Mouse (Mus musculus) lung, embryonic 15.5 days (tissue): Measurements from ENCODE around the gene Adgrg7. TPM values are rescaled to one million over a fixed set of nuclear protein-coding genes. Genes with fewer than 3 reads are reported as not detected.

Experiments used
- ATAC-seq: fragments of 200-750 bp; cut with Nextera tagmentation; 2 replicates; pipeline ENCODE4 v1.8.0; 2017; ENCODE audit warnings: moderate number of reproducible peaks, borderline replicate concordance; ENCODE audit not compliant: low FRiP score, low TSS enrichment; ENCODE audit errors: extremely low read depth
- H3K27ac ChIP-seq: fragments of 300-500 bp; sonication (generic); 2 replicates; pipeline ENCODE4 v1.5.1; 2015; ENCODE audit warnings: moderate library complexity, mild to moderate bottlenecking, inconsistent platforms
- H3K27me3 ChIP-seq: fragments of 300-500 bp; sonication (generic); 2 replicates; pipeline ENCODE4 v1.6.1; 2015; ENCODE audit warnings: inconsistent platforms
- H3K36me3 ChIP-seq: fragments of 300-500 bp; sonication (generic); 2 replicates; pipeline ENCODE4 v1.6.1; 2015; ENCODE audit warnings: inconsistent platforms
- H3K4me1 ChIP-seq: fragments of 300-500 bp; sonication (generic); 2 replicates; pipeline ENCODE4 v1.6.1; 2015; ENCODE audit warnings: inconsistent platforms
- H3K4me2 ChIP-seq: fragments of 300-500 bp; sonication (generic); 2 replicates; pipeline ENCODE4 v1.6.1; 2015; ENCODE audit warnings: inconsistent platforms, mild to moderate bottlenecking, moderate library complexity
- H3K4me3 ChIP-seq: fragments of 300-500 bp; sonication (generic); 2 replicates; pipeline ENCODE4 v1.5.1; 2015; ENCODE audit warnings: mild to moderate bottlenecking, inconsistent platforms
- H3K9ac ChIP-seq: fragments of 300-500 bp; sonication (generic); 2 replicates; pipeline ENCODE4 v1.6.1; 2015; ENCODE audit warnings: inconsistent platforms
- H3K9me3 ChIP-seq: fragments of 300-500 bp; sonication (generic); 2 replicates; pipeline ENCODE4 v1.6.1; 2016; ENCODE audit warnings: inconsistent platforms
- WGBS: fragments of 180-500 bp; shearing (Covaris S2); methylation state at CpG from one replicate; pipeline ENCODE4 v1.1.7; 2015; 5-methylcytosine and 5-hydroxymethylcytosine counted together
- polyA plus RNA-seq: library from polyadenylated mRNA; unstranded; fragments of >200 nt; fragmentation: Nextera tagmentation; extraction: Ambion mirVana; gene quantifications from 2 replicates; pipeline ENCODE4 v1.2.1, GENCODE M21; 2015

Gene Adgrg7
- polyA plus RNA-seq, 1 experiment from 2014 or later, result not detected

DNA sequence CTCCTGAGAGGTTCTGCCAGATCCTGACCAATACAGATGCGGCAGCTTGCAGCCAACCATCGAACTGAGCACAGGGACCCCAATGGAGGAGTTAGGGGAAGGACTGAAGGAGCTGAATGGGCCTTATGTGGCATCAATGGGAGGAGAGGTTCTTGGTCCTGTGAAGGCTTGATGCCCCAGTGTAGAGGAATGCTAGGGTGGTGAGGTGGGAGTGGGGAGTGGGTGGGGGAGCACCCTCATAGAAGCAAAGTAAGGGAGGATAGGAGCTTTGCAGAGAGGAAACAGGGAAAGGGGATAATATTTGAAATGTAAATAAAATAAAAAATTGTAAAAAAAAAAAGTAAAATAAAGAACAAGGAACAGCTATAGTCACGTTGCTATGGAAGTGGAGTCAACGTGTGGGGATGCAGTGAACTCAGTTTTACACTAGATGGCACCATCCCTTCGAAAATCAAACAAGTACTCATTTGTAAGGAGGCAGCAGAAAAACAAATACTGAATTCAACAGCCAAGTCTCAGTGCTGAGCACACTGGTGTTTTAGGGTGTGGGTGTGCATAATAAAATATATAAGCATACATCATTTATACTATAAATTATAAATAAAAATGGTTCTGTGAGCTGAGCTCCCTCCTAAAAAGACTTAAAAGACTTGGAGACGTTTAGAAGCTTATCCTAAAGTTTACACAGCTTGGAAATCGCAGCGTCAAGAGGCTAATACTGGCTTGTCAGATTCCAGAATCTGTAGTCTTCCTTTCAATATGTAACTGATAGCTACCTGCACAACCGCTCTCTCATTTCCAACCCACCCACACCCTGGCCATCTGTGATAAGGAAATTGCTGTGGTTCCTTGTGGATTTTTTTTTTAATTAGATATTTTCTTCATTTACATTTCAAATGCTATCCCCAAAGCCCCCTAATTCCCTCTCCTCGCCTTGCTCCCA lies 24.2 kb downstream of the Adgrg7 start:
- Histone ChIP-seq H3K36me3 (no peaks in the 10 kb centered on the region), H3K4me1 (no peaks in the 10 kb centered on the region), H3K4me3 (no peak overlapping the region), H3K27ac (no peak overlapping the region), H3K9ac (no peak overlapping the region), H3K27me3 (no peaks in the 10 kb centered on the region), H3K4me2 (no peak overlapping the region), H3K9me3 (no peaks in the 10 kb centered on the region)
- ATAC-seq, result no peak; the same call in 1 of the 2 replicates
- WGBS, result 46% methylated on average over 10 of the region's 10 CpGs

DNA sequence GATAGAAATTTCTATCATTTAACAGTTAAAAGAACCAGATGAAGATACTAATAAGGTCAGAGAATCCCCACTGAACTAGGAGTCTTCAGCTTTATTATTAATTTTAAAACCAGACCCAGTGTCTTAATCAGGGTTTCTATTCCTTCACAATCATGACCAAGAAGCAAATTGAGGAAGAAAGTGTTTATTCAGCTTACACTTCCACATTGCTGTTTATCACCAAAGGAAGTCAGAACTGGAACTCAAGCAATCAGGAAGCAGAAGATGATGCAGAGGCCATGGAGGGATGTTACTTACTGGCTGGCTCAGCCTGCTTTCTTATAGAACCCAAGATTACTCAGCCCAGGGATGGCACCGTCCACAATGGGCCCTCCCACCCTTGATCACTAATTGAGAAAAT lies 66.6 kb downstream of the Adgrg7 start:
- Histone ChIP-seq H3K4me3 (no peak overlapping the region), H3K9me3 (no peaks in the 10 kb centered on the region), H3K9ac (no peak overlapping the region), H3K36me3 (no peaks in the 10 kb centered on the region), H3K27me3 (no peaks in the 10 kb centered on the region), H3K4me2 (no peak overlapping the region), H3K27ac (no peak overlapping the region), H3K4me1 (no peaks in the 10 kb centered on the region)
- ATAC-seq, result no peak
- WGBS, result 34% methylated on average over 1 of the region's 1 CpGs

DNA sequence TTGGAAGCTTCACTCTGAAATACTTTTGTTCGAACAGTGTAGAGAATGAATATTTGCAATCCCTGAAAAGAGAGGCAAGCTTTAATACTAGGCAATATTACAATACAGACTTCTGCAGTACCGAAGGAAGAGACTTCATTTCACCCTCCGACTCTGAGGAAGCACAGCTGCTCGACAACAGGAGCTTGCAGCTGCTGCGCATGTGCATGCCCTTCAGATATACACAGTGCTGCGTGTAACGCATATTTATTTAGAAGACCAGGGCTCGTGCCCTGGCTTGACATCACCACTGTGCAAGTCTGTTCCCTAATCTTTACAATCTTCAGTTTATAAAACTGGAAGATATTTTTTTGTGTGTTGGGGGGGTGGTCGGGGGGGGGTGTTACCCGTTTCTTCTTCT lies 70.7 kb downstream of the Adgrg7 start:
- Histone ChIP-seq H3K36me3 (no peaks in the 10 kb centered on the region), H3K27ac (no peak overlapping the region), H3K4me2 (peak overlapping the region; percentile 33), H3K4me1 (no peaks in the 10 kb centered on the region), H3K9ac (no peak overlapping the region), H3K9me3 (no peaks in the 10 kb centered on the region), H3K4me3 (no peak overlapping the region), H3K27me3 (no peaks in the 10 kb centered on the region)
- ATAC-seq, result peak; percentile 59; the same call in 1 of the 2 replicates
- 44% methylated on average over 10 of the region's 10 CpGs for WGBS

DNA sequence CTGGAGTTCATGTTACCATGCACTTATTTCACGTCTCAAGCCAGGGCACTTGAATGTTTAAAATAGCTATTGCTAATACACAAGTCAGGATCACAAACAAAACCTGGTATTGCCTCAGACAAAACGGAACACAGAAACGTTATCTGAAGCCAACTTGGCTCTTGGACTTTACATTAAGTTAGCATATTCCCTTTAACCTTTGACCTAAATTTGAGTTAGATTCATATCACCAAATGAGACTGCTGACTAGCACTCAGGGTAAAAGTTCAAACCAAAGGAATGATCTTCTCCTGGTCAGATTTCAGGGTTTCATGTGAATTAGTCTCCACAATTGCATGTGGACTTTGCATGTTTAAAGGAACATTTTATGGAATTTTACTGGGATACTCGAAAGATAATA lies 73.3 kb downstream of the Adgrg7 start:
- ATAC-seq, result no peak
- Histone ChIP-seq H3K27ac (no peak overlapping the region), H3K4me3 (no peak overlapping the region), H3K4me2 (no peak overlapping the region), H3K36me3 (no peaks in the 10 kb centered on the region), H3K9ac (no peak overlapping the region), H3K4me1 (peaks cover 5% of the 10 kb centered on the region), H3K27me3 (no peaks in the 10 kb centered on the region), H3K9me3 (no peaks in the 10 kb centered on the region)
- 39% methylated on average over 4 of the region's 4 CpGs for WGBS

DNA sequence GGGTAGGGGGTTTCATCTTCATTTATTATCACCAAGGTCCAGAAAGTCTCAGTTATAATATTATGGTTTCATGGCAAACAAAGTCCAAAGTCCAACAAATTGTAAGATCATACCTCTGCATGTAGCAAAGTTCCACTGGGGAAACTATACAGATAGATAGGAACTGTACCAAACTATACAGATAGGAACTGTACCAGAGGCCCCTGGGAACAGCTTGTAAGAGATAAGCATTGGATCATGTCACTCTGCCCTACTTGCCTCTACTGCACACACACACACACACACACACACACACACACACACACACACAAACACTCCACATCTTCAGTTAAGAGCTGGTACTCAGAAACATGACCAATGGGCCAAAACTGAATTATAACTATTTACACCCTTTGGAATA lies 76.6 kb downstream of the Adgrg7 start:
- Histone ChIP-seq H3K4me3 (no peak overlapping the region), H3K9me3 (no peaks in the 10 kb centered on the region), H3K4me1 (peaks cover 17% of the 10 kb centered on the region), H3K9ac (no peak overlapping the region), H3K27me3 (no peaks in the 10 kb centered on the region), H3K4me2 (no peak overlapping the region), H3K36me3 (no peaks in the 10 kb centered on the region), H3K27ac (no peak overlapping the region)
- ATAC-seq, result no peak

DNA sequence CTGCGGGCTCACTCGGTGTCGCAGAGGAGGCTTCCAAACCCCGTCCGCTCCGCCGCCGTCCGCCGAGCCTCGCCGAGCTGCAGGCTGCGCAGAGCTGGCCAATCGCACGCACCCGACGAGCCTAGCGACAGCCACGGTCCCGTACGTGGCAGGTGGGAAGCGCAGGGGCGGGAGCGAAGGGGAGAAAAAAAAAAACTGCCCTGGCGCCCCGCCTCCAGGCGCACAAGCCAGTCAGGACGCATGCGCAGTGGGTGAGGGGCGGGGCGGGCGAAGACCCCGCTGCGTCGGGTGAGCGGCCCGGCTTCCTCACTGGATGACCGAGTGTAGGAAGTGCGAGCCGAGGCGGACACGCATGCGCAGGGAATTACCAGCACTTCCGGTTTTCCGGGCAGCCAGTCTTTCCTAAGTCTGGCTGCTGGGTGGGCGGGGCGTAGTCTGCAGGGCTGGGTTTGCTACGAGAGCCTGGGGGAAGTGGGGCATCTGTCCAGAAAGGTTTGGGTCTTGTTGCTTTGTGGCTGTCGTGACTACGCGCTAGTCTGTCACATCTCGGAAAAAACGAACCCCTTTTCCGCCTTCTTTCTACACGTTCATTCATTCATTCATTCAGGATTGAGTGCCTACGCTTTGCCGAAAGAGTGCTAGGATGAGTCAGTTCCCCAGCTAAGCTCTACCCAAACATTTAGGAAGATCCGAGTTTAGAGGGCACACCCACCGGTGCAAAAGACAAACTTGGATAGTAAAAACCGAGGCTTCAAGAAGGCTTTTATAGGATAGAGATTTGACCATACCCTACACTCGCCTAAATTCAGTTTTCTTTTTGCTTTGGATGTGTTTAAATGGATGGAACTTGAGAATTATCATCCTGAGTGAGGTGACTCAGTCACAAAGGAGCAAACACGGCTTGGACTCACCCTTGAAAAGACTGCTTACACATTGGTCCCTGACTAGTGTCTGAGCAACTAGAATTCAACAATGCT lies 78.1 kb downstream of the Adgrg7 start, which contains the start of gene Tfg:
Gene Tfg, minus strand, starts transcription at position 227 of the 977 bp plus-strand sequence.
- Histone ChIP-seq H3K27ac (peak within 1 kb of the TSS; percentile 98), H3K9me3 (no peaks in the 10 kb centered on the region), H3K4me2 (peak within 1 kb of the TSS; percentile 65), H3K27me3 (no peaks in the 10 kb centered on the region), H3K4me3 (peak within 1 kb of the TSS; percentile 72), H3K9ac (peak within 1 kb of the TSS; percentile 77), H3K4me1 (peaks cover 17% of the 10 kb centered on the region), H3K36me3 (no peaks in the 10 kb centered on the region)
- WGBS, result under 1% methylated on average over 57 of the region's 62 CpGs
- peak; percentile 96 for ATAC-seq

DNA sequence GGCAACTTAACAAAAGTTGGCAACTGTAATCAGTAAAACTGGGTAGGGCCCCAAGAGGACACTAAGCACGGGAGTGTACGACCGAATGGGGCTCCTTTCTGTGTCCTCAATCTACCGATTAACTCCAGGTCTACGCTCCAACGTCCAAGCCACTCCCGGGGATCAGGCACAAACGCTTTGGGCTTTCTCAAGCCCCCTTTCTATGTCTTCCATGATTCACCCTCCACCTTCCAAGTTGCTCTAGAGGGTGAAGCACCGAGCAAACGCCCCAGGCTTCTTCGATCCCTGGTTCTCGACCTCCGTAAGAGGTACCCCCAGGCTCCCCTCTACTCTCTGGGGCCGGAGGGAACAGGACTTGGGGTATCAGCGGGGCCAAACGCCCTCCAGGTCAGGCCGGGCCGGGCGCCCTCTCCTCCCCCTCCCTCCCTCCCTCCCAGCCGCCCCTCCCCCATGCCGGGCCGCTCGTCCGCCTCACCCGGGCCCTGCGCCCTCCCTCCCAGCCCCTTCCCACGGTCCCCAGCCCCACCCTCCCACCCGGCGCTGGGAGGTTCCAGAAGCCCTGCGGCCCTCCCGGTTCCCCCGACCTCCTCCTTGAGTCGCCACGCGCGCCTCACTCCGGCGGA lies 79.0 kb downstream of the Adgrg7 start:
- H3K27me3 ChIP-seq, result no peaks in the 10 kb centered on the region
- peak overlapping the region; percentile 65 for H3K4me2 ChIP-seq
- WGBS, result under 1% methylated on average over 27 of the region's 38 CpGs
- H3K27ac ChIP-seq, result peak overlapping the region; percentile 98
- ATAC-seq, result peak; percentile 0
- H3K9me3 ChIP-seq, result no peaks in the 10 kb centered on the region
- H3K9ac ChIP-seq, result peak overlapping the region; percentile 77
- H3K4me3 ChIP-seq, result peak overlapping the region; percentile 72
- peaks cover 5% of the 10 kb centered on the region for H3K36me3 ChIP-seq
- peaks cover 17% of the 10 kb centered on the region for H3K4me1 ChIP-seq

DNA sequence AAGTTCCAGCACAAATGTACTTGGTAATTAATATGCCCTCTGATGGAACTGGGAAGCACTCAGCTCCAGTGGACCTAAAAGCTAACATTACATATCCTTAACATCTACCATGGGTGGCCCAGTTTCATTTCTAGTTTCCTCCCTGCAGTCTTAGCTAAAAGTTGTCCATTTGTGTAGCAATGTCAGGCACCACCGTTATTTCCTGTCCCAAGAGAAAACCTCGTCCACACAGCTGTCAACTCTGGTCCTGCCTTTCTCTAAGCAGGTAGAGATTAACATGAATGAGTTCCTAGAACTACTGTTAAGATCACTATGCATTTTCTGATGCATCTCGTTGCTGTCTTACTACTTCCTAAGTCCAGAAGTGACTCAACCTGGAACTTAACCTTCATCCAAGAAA lies 80.0 kb downstream of the Adgrg7 start:
- ATAC-seq, result no peak
- 62% methylated on average over 3 of the region's 3 CpGs for WGBS
- Histone ChIP-seq H3K4me1 (peaks cover 17% of the 10 kb centered on the region), H3K27me3 (no peaks in the 10 kb centered on the region), H3K36me3 (peaks cover 16% of the 10 kb centered on the region), H3K4me3 (peak overlapping the region; percentile 72), H3K9me3 (no peaks in the 10 kb centered on the region), H3K27ac (no peak overlapping the region), H3K4me2 (peak overlapping the region; percentile 65), H3K9ac (no peak overlapping the region; the same call in 1 of the 2 replicates)

DNA sequence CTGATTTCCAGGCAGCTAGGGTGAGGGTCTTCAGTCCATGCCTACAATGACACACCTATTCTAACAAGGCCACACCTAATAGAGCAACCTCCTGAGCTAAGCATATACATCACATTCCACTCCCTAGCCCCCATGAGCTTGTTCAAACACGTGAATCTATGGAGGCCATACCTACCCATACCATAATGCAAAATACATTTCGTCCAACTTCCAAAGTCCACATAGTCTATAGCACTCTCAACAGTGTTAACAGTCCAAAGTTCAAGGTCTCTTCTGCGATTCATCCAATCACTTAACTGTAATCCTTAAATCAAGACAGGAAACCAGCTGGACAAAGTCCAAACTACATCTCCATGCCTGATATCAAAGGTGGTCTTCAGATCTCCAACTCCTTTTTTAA lies 85.6 kb downstream of the Adgrg7 start:
- ATAC-seq, result no peak
- Histone ChIP-seq H3K9me3 (no peaks in the 10 kb centered on the region), H3K4me3 (no peak overlapping the region), H3K27ac (no peak overlapping the region), H3K27me3 (no peaks in the 10 kb centered on the region), H3K36me3 (peaks cover 48% of the 10 kb centered on the region), H3K9ac (no peak overlapping the region), H3K4me1 (no peaks in the 10 kb centered on the region), H3K4me2 (no peak overlapping the region)
- 84% methylated on average over 3 of the region's 3 CpGs for WGBS

DNA sequence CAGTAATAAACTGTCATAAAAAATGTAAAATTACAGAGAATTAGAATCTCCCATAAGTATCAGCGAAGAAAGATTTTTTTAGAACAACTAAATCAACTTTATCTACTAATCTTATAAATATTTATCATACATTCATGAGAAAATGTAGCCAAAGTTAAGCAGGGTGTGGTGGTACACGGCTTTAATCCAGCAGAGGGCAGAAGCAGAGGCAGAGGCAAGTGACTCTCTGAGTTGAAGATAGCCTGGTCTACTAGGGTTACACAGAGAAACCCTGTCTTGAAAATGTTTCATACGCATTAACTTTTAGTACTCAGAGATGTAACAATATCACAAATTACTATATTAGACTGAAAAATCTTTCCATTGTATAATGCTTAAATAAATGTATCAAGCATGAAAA lies 89.9 kb downstream of the Adgrg7 start:
- WGBS, result 71% methylated on average over 3 of the region's 3 CpGs
- no peaks in the 10 kb centered on the region for H3K4me1 ChIP-seq
- H3K36me3 ChIP-seq, result peaks cover 52% of the 10 kb centered on the region
- H3K4me3 ChIP-seq, result no peak overlapping the region
- H3K9ac ChIP-seq, result no peak overlapping the region
- no peak overlapping the region for H3K4me2 ChIP-seq
- H3K27ac ChIP-seq, result no peak overlapping the region
- H3K9me3 ChIP-seq, result no peaks in the 10 kb centered on the region
- ATAC-seq, result no peak
- no peaks in the 10 kb centered on the region for H3K27me3 ChIP-seq

DNA sequence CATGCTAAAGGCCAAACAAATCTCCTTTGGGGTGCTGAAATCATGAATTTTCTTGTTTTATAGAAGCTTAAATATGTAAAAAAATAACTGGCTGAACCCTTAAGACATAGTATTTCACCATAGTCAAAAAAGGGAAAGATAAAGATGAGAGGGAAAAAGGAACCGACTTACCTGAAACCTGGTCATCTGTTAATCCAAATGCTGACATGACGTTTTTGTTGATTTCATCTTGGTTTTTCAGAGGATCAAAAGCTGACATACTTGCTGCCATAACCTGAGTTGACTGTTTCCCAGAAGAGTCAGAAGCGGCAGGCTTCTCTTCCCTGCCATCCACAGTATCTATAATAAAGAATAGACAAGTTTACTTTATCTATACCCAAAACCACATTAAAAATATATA lies 94.8 kb downstream of the Adgrg7 start:
- Histone ChIP-seq H3K36me3 (peaks cover 44% of the 10 kb centered on the region), H3K9ac (no peak overlapping the region), H3K27me3 (no peaks in the 10 kb centered on the region), H3K4me3 (no peak overlapping the region), H3K4me2 (no peak overlapping the region), H3K27ac (no peak overlapping the region), H3K9me3 (no peaks in the 10 kb centered on the region), H3K4me1 (no peaks in the 10 kb centered on the region)
- no peak for ATAC-seq
- WGBS, result 88% methylated on average over 3 of the region's 3 CpGs
